Mouse (Mus musculus) stomach, postnatal 0 days (tissue): ENCODE measurements around the gene C130050O18Rik. TPM values are rescaled to one million over a fixed set of nuclear protein-coding genes. Genes with fewer than 3 reads are reported as not detected.

Experiments used
- ATAC-seq: fragments of 200-750 bp; cut with Nextera tagmentation; 2 replicates; pipeline ENCODE4 v1.8.0; 2017; ENCODE audit not compliant: low FRiP score, low TSS enrichment
- DNase-seq: peaks from one replicate; pipeline ENCODE4 v3.0.0-alpha.2; 2016; ENCODE audit warnings: low spot score
- H3K27ac ChIP-seq: fragments of 300-500 bp; sonication (generic); replicated peaks from 2 replicates; pipeline ENCODE4 v1.5.1; 2014; ENCODE audit warnings: mild to moderate bottlenecking, control low read depth
- H3K27me3 ChIP-seq: fragments of 300-500 bp; sonication (generic); 2 replicates; pipeline ENCODE4 v1.6.1; 2014; ENCODE audit warnings: low read length; ENCODE audit not compliant: control insufficient read depth, insufficient read depth
- H3K36me3 ChIP-seq: fragments of 300-500 bp; sonication (generic); 2 replicates; pipeline ENCODE4 v1.6.1; 2014; ENCODE audit warnings: low read length, mixed read lengths; ENCODE audit not compliant: control insufficient read depth, insufficient read depth
- H3K4me1 ChIP-seq: fragments of 300-500 bp; sonication (generic); replicated peaks from 2 replicates; pipeline ENCODE4 v1.6.1; 2014; ENCODE audit warnings: antibody characterized with exemption; ENCODE audit not compliant: control insufficient read depth, insufficient read depth
- H3K4me2 ChIP-seq: fragments of 300-500 bp; sonication (generic); replicated peaks from 2 replicates; pipeline ENCODE4 v1.6.1; 2014; ENCODE audit warnings: low read depth, mild to moderate bottlenecking, control low read depth, moderate library complexity
- H3K4me3 ChIP-seq: fragments of 300-500 bp; sonication (generic); 2 replicates; pipeline ENCODE4 v1.5.1; 2014; ENCODE audit warnings: low read depth, low read length, control low read depth
- H3K9ac ChIP-seq: fragments of 300-500 bp; sonication (generic); 2 replicates; pipeline ENCODE4 v1.6.1; 2014; ENCODE audit warnings: mild to moderate bottlenecking, low read length, control low read depth, mixed read lengths
- H3K9me3 ChIP-seq: fragments of 300-500 bp; sonication (generic); 2 replicates; pipeline ENCODE4 v1.6.1; 2016; ENCODE audit warnings: low read length; ENCODE audit not compliant: control insufficient read depth
- CTCF ChIP-seq: IDR thresholded peaks from 2 replicates; pipeline ENCODE4 v1.5.1; 2016; ENCODE audit warnings: antibody characterized with exemption, low read depth, mild to moderate bottlenecking, moderate library complexity
- EP300 ChIP-seq: optimal IDR thresholded peaks from 2 replicates; pipeline ENCODE3; 2016; ENCODE audit warnings: antibody characterized with exemption
- WGBS: fragments of 180-500 bp; shearing (Covaris S2); extraction: QIAGEN DNeasy Blood & Tissue Kit; methylation state at CpG from one replicate; pipeline ENCODE4 v1.1.7; 2014; 5-methylcytosine and 5-hydroxymethylcytosine counted together
- polyA plus RNA-seq: library from polyadenylated mRNA; unstranded; fragments of >200 nt; fragmentation: Nextera tagmentation; extraction: Ambion mirVana; gene quantifications from 2 replicates; pipeline ENCODE4 v1.2.1, GENCODE M21; 2015

The C130050O18Rik gene
- polyA plus RNA-seq, 1 experiment from 2014 or later, result 0.46 TPM

DNA sequence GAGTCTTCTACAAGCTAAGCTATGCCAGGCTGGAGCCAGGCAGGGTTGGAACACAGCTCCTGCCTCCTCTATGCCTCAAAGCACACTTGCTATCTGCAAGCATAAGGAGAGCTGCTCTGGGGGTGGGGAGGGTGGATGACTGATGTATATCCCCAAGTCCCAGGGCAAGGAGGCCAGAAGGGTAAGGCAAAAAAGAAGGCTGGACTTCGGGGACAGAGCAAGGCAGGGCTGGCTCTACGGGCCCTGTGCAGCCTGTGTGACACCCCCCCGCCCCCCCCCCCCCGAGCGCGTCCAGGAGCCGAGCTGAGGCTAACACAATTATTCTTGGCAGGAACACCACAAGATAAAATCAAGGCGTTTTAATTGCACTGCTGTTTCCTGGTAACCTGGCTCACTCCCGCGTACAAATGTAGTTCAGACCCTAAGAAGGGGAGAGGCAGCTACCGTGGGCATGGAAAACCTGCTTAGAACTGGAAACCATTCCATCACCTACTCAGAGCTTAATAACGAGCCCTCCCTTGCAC is 24.8 kb downstream of the C130050O18Rik start:
- Histone ChIP-seq H3K4me3 (no peak overlapping the region), H3K36me3 (no peaks in the 10 kb centered on the region), H3K9ac (0 out of 2 replicates have a peak overlapping the region, but pooled peaks have one; percentile 23), H3K4me1 (peaks cover 3% of the 10 kb centered on the region; the same call in 1 of the 2 replicates), H3K27me3 (no peaks in the 10 kb centered on the region), H3K27ac (peak overlapping the region; percentile 35; the same call in 1 of the 2 replicates), H3K4me2 (no peak overlapping the region), H3K9me3 (no peaks in the 10 kb centered on the region)
- peak; percentile 75 for DNase-seq
- no peak for TF ChIP-seq EP300
- no peak for TF ChIP-seq CTCF
- 37% methylated on average over 12 of the region's 12 CpGs for WGBS
- peak; percentile 53 for ATAC-seq

DNA sequence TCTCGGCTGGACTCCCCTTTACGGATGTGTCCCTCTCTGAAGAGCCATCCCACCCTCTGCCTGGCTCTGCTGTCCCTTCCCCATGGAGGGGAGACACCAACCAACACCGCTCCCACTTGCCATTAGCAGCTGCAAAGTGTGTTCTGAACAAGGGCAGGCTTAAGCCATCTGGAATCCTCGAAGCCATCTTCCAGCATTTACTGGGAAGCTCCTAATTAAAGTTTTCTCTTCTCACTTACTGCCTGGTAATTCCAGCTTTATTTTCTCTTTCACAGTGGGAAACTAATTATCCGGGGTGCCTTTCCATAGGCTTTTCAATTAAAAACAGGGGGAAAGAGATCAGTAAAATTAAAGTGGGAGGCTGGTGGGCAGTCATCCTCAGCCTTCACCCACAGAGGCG is 27.3 kb downstream of the C130050O18Rik start:
- Histone ChIP-seq H3K9ac (no peak overlapping the region), H3K36me3 (no peaks in the 10 kb centered on the region), H3K9me3 (no peaks in the 10 kb centered on the region), H3K27ac (no peak overlapping the region), H3K4me3 (no peak overlapping the region), H3K27me3 (no peaks in the 10 kb centered on the region), H3K4me2 (no peak overlapping the region), H3K4me1 (peaks cover 3% of the 10 kb centered on the region; the same call in 1 of the 2 replicates)
- DNase-seq, result no peak
- WGBS, result 82% methylated on average over 6 of the region's 6 CpGs
- no peak for ATAC-seq
- TF ChIP-seq EP300 (no peak), CTCF (no peak)

DNA sequence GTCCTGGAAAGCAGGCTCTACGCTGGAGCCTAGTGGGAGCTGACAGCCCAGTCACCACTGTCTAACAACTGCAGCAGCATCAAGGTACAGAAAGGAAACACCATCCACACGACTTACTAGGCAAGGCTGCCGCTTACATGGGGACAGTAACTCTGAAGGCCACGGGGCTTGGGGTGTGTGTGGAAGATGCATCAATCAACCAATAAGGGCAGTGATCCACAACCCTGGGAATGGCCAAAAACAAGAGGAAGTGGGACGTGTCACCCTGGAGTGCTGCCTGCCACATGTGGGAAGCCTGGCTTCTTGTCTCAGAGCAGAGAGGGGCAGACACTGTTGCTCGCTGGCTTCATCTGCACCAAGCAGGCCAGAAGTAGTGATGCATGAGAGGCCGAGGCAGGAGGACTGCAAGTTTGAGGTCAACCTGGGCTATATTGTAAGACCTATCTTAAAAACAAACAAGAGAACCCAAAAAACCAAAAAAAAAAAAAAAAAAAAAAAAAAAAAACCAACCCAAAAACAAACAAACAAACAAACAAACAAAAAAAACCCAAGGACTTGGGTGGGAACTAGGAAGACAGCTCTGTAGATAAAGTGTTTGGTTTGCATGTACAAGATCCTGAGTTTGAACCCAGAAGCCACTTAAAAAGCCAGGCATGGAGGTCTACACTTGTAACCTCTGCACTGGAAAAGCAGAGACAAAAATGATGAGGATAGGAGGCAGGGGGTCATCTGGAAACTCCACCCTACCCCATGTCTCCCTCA is 27.8 kb downstream of the C130050O18Rik start:
- TF ChIP-seq CTCF, result no peak
- TF ChIP-seq EP300, result no peak
- DNase-seq, result no peak
- Histone ChIP-seq H3K27me3 (no peaks in the 10 kb centered on the region), H3K4me2 (no peak overlapping the region), H3K9me3 (no peaks in the 10 kb centered on the region), H3K27ac (no peak overlapping the region), H3K4me3 (no peak overlapping the region), H3K9ac (no peak overlapping the region), H3K4me1 (peaks cover 2% of the 10 kb centered on the region; the same call in 1 of the 2 replicates), H3K36me3 (no peaks in the 10 kb centered on the region)
- no peak for ATAC-seq
- 81% methylated on average over 7 of the region's 7 CpGs for WGBS

DNA sequence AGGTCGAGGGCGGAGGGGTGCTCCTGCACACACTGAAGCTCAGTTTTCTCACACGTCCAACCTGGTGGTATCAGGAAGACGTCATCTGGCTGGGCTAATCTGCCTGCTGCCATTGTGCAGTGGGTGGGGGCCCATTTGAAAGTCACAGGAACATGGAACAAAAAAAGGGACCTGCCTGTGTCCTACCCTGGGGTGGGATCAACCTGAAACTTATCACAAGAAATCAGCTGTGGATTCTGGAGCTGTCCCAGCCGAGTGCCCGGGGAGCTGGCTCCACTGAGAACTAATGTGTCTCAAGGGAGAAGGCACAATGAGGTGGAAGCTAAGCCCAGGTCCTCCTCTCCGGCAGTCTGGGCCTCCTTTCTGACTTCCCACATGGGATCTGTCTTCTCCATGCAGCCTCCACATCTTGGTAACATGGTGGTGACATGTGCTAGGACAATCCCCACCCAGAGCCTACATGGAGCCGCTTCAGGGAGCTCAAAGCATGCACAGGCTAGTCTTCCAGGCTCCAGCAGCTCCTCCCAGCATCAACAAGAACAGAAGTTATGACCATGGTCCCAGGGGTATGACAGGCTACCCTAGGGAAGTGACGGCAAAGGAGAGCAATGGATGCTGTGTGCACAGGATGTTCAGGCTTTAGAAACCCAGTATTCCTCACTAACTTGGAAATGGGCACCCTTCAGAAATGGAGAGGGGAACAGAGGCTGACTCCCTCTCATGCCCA is 28.9 kb downstream of the C130050O18Rik start:
- Histone ChIP-seq H3K4me2 (no peak overlapping the region), H3K27me3 (no peaks in the 10 kb centered on the region), H3K4me3 (no peak overlapping the region), H3K9ac (no peak overlapping the region), H3K4me1 (no peaks in the 10 kb centered on the region), H3K9me3 (no peaks in the 10 kb centered on the region), H3K27ac (no peak overlapping the region), H3K36me3 (no peaks in the 10 kb centered on the region)
- WGBS, result 56% methylated on average over 9 of the region's 9 CpGs
- TF ChIP-seq CTCF (no peak), EP300 (no peak)
- ATAC-seq, result no peak
- no peak for DNase-seq

DNA sequence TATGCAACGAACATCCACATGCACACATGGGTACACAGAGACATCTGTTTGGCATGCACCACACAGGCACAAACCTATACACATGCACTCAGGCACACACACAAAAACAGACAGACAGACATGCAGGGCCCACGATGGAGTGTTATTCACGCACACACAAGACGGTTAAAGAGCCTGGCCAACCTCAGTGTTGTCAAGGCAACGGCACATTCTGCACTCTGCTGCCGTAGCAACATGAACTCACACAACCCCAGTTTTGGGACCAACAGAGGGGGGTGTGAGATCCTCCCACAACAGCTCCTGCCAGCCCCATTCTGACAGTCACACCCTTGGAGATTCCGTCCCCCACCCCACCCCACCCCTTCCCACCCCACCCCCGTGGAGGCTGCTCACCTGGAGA is 29.9 kb downstream of the C130050O18Rik start:
- ATAC-seq, result no peak
- no peak overlapping the region for H3K4me3 ChIP-seq
- 43% methylated on average over 8 of the region's 8 CpGs for WGBS
- H3K27ac ChIP-seq, result no peak overlapping the region
- H3K4me1 ChIP-seq, result no peaks in the 10 kb centered on the region
- no peak for DNase-seq
- H3K36me3 ChIP-seq, result no peaks in the 10 kb centered on the region
- H3K9me3 ChIP-seq, result no peaks in the 10 kb centered on the region
- TF ChIP-seq EP300, result no peak
- H3K27me3 ChIP-seq, result no peaks in the 10 kb centered on the region
- no peak overlapping the region for H3K4me2 ChIP-seq
- H3K9ac ChIP-seq, result no peak overlapping the region
